Mouse (Mus musculus): ENCODE data around the gene Atp5h. TPM values are rescaled to one million over a fixed set of nuclear protein-coding genes. Genes with fewer than 3 reads are reported as not detected.

The Atp5h gene
- polyA plus RNA-seq, 1 experiment from 2014 or later = 1,518 TPM

DNA sequence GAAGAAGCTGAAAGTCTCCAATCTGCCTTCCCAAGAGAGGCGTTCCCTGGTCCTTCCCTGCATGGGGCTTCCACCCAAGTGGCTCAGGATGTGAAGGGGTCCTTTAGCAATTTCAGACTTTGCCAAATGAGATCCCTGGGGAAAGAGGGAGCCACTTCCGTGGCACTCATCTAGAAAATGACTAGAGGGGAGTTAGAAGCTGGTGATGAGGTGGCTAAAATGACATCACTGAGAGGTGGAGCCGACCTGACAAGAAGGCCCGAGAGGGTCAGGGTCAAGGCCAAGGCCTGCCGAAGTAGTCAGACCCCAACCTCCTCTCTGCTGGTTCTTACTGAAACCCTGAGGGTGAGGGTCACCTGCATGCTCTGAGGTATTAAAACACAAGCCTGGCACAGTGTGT, 36.9 kb downstream of the Atp5h start:
- Histone ChIP-seq H3K9me3 (replicated peaks; ENCODE audit: control insufficient read depth, low read length) (no peaks in the 10 kb centered on the region), H3K4me1 (ENCODE audit: control insufficient read depth, insufficient read depth, low read length) (peaks cover 27% of the 10 kb centered on the region), H3K4me2 (peak overlapping the region; percentile 75), H3K27me3 (ENCODE audit: control insufficient read depth, insufficient read depth, low read length) (peaks cover 15% of the 10 kb centered on the region; the same call in 1 of the 2 replicates), H3K9ac (ENCODE audit: low read depth, low read length) (peak overlapping the region; percentile 85), H3K4me3 (ENCODE audit: low read depth, low read length) (peak overlapping the region; percentile 78), H3K36me3 (ENCODE audit: control insufficient read depth, insufficient read depth, low read length) (no peaks in the 10 kb centered on the region), H3K27ac (ENCODE audit: low read depth, low read length) (no peak overlapping the region)
- no peak for ATAC-seq (replicated peaks; ENCODE audit: insufficient number of reproducible peaks, low FRiP score, low TSS enrichment)
- WGBS (ENCODE audit: insufficient replicate concordance) = 23% methylated on average over 5 of the region's 5 CpGs

DNA sequence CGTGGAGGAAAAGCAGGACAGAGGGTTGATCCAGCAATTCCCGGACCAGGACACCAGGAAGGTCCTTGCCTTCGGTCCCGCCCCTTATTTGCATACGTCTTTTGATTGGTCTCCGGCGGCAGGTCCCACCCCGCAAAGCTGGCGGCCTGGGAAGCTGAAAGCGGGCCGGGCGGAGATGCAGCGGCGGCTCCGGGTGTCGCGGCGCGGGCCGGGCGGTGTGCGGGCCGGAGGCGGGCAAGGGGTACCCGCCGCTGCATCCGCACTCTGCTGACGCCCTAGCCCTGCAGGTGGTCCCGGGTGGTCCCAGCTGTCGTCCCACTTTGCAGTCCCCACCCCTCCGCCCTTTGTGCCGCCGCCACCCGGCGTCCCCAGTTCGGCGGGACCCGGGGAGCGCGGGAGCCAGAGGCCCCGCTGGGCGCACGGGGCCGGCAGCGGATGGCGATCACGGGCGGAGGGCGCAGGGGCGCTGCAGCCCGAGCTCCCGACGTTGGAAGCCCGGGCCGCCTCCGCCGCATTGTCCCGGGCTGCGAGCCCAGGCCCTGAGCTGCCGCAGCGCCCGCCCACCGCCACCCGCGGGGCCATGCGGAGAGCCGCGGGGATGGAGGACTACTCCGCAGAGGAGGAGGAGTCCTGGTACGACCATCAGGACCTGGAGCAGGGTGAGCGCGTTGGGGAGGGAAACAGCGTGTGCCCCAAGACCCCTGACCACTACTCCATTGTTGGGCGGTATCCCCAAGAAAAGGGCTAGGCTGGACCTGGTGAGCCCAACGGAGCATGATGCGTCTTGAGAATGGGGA, 37.8 kb downstream of the Atp5h start, which contains the start of gene Cdr2l:
Gene Cdr2l, plus strand, starts transcription at position 174 of the 797 bp plus-strand sequence.
- Histone ChIP-seq H3K9ac (ENCODE audit: low read depth, low read length) (peak within 1 kb of the TSS; percentile 85), H3K27me3 (ENCODE audit: control insufficient read depth, insufficient read depth, low read length) (peaks cover 15% of the 10 kb centered on the region; the same call in 1 of the 2 replicates), H3K27ac (ENCODE audit: low read depth, low read length) (peak within 1 kb of the TSS; percentile 68), H3K4me1 (ENCODE audit: control insufficient read depth, insufficient read depth, low read length) (peaks cover 27% of the 10 kb centered on the region), H3K9me3 (replicated peaks; ENCODE audit: control insufficient read depth, low read length) (no peaks in the 10 kb centered on the region), H3K36me3 (ENCODE audit: control insufficient read depth, insufficient read depth, low read length) (no peaks in the 10 kb centered on the region), H3K4me2 (peak within 1 kb of the TSS; percentile 75), H3K4me3 (ENCODE audit: low read depth, low read length) (peak within 1 kb of the TSS; percentile 78)
- peak; percentile 83 for ATAC-seq (replicated peaks; ENCODE audit: insufficient number of reproducible peaks, low FRiP score, low TSS enrichment)
- under 1% methylated on average over 76 of the region's 76 CpGs for WGBS (ENCODE audit: insufficient replicate concordance)

DNA sequence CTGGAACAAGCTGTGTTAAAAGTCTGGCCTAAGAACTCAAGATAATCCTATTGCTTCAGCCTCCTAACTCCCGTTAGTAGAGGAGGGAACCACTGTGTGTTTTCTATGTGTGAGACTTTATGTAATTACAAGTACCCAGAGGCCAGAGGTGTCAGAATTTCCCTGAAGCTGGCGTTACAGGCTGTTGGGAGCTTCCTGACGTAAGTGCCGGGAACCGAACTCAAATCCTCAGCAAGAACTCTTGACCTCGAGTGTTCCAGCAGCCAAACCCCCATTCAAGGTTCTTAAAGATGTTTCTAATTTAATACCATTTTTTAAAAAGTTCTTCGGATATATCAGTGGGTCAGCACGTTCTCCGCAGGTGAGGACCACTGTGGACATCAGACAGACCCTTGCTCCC, 38.5 kb downstream of the Atp5h start:
- H3K27ac ChIP-seq (ENCODE audit: low read depth, low read length) = no peak overlapping the region
- peak overlapping the region; percentile 46; the same call in 1 of the 2 replicates for H3K9ac ChIP-seq (ENCODE audit: low read depth, low read length)
- peak overlapping the region; percentile 75 for H3K4me2 ChIP-seq
- peaks cover 27% of the 10 kb centered on the region for H3K4me1 ChIP-seq (ENCODE audit: control insufficient read depth, insufficient read depth, low read length)
- WGBS (ENCODE audit: insufficient replicate concordance) = 8% methylated on average over 9 of the region's 9 CpGs
- H3K9me3 ChIP-seq (replicated peaks; ENCODE audit: control insufficient read depth, low read length) = no peaks in the 10 kb centered on the region
- no peaks in the 10 kb centered on the region for H3K36me3 ChIP-seq (ENCODE audit: control insufficient read depth, insufficient read depth, low read length)
- H3K4me3 ChIP-seq (ENCODE audit: low read depth, low read length) = peak overlapping the region; percentile 78
- no peak for ATAC-seq (replicated peaks; ENCODE audit: insufficient number of reproducible peaks, low FRiP score, low TSS enrichment)
- peaks cover 18% of the 10 kb centered on the region; the same call in 1 of the 2 replicates for H3K27me3 ChIP-seq (ENCODE audit: control insufficient read depth, insufficient read depth, low read length)

DNA sequence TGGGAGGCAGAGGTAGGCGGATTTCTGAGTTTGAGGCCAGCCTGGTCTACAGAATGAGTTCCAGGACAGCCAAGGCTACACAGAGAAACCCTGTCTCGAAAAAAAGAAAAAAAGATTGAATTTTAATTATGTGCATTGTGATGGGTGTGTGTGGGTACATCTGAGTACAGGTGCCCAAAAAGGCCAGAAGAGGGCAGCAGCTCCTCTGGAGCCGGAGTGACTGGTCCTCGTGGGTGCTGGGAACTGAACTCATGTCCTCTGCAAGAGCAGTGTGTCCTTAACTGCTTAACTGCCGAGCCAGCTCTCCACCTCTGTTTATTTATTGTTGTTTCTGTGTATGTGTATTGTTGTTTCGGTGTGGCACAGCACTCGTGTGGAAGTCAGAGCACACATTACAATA, 41.9 kb downstream of the Atp5h start:
- no peak for ATAC-seq (replicated peaks; ENCODE audit: insufficient number of reproducible peaks, low FRiP score, low TSS enrichment)
- no peak overlapping the region for H3K4me3 ChIP-seq (ENCODE audit: low read depth, low read length)
- no peak overlapping the region for H3K27ac ChIP-seq (ENCODE audit: low read depth, low read length)
- no peaks in the 10 kb centered on the region for H3K36me3 ChIP-seq (ENCODE audit: control insufficient read depth, insufficient read depth, low read length)
- H3K27me3 ChIP-seq (ENCODE audit: control insufficient read depth, insufficient read depth, low read length) = peaks cover 28% of the 10 kb centered on the region
- no peak overlapping the region for H3K9ac ChIP-seq (ENCODE audit: low read depth, low read length)
- H3K4me1 ChIP-seq (ENCODE audit: control insufficient read depth, insufficient read depth, low read length) = peaks cover 12% of the 10 kb centered on the region
- H3K9me3 ChIP-seq (replicated peaks; ENCODE audit: control insufficient read depth, low read length) = no peaks in the 10 kb centered on the region
- H3K4me2 ChIP-seq = no peak overlapping the region
- 67% methylated on average over 7 of the region's 7 CpGs for WGBS (ENCODE audit: insufficient replicate concordance)

DNA sequence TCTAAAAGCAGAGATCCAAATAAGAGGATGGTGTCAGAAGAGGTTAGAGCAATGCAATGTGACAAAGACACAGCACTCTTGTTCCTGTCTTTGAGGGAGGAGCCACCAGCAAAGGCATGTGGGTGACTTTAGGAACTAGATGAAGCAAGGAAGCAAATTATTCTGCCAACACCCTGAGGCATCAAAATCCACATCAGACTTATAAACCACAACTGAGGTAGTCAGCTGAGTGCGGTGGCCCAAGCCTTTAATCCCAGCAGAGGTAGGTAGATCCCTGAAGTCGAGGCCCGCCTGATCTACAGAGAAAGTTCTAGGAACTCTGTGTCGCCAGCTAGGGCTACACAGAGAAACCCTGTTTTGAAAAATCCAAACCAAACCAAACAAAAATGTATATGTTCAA, 42.5 kb downstream of the Atp5h start:
- Histone ChIP-seq H3K4me1 (ENCODE audit: control insufficient read depth, insufficient read depth, low read length) (peaks cover 9% of the 10 kb centered on the region; the same call in 1 of the 2 replicates), H3K36me3 (ENCODE audit: control insufficient read depth, insufficient read depth, low read length) (no peaks in the 10 kb centered on the region), H3K27ac (ENCODE audit: low read depth, low read length) (no peak overlapping the region), H3K4me2 (no peak overlapping the region), H3K4me3 (ENCODE audit: low read depth, low read length) (no peak overlapping the region), H3K9ac (ENCODE audit: low read depth, low read length) (no peak overlapping the region), H3K27me3 (ENCODE audit: control insufficient read depth, insufficient read depth, low read length) (peaks cover 27% of the 10 kb centered on the region), H3K9me3 (replicated peaks; ENCODE audit: control insufficient read depth, low read length) (no peaks in the 10 kb centered on the region)
- 78% methylated on average over 4 of the region's 4 CpGs for WGBS (ENCODE audit: insufficient replicate concordance)
- ATAC-seq (replicated peaks; ENCODE audit: insufficient number of reproducible peaks, low FRiP score, low TSS enrichment) = no peak

DNA sequence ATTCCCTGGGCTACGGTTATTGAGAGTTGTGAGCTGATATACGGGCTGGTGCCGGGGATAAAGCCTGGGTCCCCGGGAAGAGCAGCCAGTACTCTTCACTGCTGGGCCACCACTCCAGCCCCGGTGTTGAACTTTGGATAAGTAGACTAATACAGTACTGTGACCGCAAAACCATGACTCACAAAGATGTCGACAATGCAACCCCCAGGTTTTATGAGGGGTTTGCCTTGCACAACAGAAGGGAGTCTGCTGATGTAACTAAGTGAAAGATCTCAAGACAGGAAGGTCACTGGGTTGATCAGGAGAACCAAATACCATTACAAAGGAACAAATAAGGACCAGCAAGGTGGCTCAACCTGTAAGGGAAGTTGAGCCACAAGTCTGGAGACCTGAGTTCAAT, 43.0 kb downstream of the Atp5h start:
- no peak overlapping the region for H3K27ac ChIP-seq (ENCODE audit: low read depth, low read length)
- H3K27me3 ChIP-seq (ENCODE audit: control insufficient read depth, insufficient read depth, low read length) = peaks cover 32% of the 10 kb centered on the region
- no peaks in the 10 kb centered on the region for H3K36me3 ChIP-seq (ENCODE audit: control insufficient read depth, insufficient read depth, low read length)
- peaks cover 9% of the 10 kb centered on the region; the same call in 1 of the 2 replicates for H3K4me1 ChIP-seq (ENCODE audit: control insufficient read depth, insufficient read depth, low read length)
- H3K9me3 ChIP-seq (replicated peaks; ENCODE audit: control insufficient read depth, low read length) = no peaks in the 10 kb centered on the region
- no peak for ATAC-seq (replicated peaks; ENCODE audit: insufficient number of reproducible peaks, low FRiP score, low TSS enrichment)
- H3K4me3 ChIP-seq (ENCODE audit: low read depth, low read length) = no peak overlapping the region
- WGBS (ENCODE audit: insufficient replicate concordance) = 59% methylated on average over 7 of the region's 7 CpGs
- H3K9ac ChIP-seq (ENCODE audit: low read depth, low read length) = no peak overlapping the region
- H3K4me2 ChIP-seq = no peak overlapping the region

DNA sequence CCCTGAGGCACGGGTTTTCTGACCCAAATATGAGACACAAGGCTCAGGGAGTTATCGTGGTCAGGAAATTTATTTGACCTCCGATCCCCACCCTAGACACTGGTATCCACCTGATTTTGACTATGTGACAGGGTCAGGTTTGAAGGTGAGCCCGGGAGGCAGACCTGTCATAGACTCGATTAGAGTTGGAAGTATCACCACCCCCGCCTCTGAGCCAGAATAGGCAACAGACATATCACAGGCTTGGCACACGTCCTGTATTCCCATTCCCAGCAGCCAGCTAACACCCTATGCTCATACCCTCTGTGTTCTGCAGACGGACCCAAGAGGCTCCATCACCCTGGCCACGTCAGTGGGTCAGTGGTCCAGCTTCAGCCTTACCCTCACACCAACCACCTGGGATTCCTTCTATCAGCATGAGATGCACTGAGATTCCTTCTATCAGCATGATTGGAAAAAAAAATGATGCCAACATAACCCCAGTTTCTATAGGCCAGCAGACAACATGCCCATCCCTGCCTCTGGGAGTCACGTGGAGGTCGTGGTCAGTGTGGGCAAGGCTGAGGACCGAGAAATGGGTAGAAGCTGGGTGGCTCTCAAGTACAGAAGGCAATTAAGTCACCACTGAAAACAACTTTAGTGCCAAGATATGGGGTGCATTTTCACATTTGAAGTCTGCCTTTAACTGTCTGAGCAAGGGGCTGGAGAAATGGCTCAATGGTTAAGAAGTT, 44.9 kb downstream of the Atp5h start:
- peaks cover 45% of the 10 kb centered on the region for H3K27me3 ChIP-seq (ENCODE audit: control insufficient read depth, insufficient read depth, low read length)
- no peak for ATAC-seq (replicated peaks; ENCODE audit: insufficient number of reproducible peaks, low FRiP score, low TSS enrichment)
- H3K4me1 ChIP-seq (ENCODE audit: control insufficient read depth, insufficient read depth, low read length) = peaks cover 7% of the 10 kb centered on the region; the same call in 1 of the 2 replicates
- no peaks in the 10 kb centered on the region for H3K9me3 ChIP-seq (replicated peaks; ENCODE audit: control insufficient read depth, low read length)
- no peaks in the 10 kb centered on the region for H3K36me3 ChIP-seq (ENCODE audit: control insufficient read depth, insufficient read depth, low read length)
- no peak overlapping the region for H3K27ac ChIP-seq (ENCODE audit: low read depth, low read length)
- H3K9ac ChIP-seq (ENCODE audit: low read depth, low read length) = no peak overlapping the region
- H3K4me3 ChIP-seq (ENCODE audit: low read depth, low read length) = peak overlapping the region; percentile 40; the same call in 1 of the 2 replicates
- 55% methylated on average over 12 of the region's 12 CpGs for WGBS (ENCODE audit: insufficient replicate concordance)
- H3K4me2 ChIP-seq = peak overlapping the region; percentile 74

DNA sequence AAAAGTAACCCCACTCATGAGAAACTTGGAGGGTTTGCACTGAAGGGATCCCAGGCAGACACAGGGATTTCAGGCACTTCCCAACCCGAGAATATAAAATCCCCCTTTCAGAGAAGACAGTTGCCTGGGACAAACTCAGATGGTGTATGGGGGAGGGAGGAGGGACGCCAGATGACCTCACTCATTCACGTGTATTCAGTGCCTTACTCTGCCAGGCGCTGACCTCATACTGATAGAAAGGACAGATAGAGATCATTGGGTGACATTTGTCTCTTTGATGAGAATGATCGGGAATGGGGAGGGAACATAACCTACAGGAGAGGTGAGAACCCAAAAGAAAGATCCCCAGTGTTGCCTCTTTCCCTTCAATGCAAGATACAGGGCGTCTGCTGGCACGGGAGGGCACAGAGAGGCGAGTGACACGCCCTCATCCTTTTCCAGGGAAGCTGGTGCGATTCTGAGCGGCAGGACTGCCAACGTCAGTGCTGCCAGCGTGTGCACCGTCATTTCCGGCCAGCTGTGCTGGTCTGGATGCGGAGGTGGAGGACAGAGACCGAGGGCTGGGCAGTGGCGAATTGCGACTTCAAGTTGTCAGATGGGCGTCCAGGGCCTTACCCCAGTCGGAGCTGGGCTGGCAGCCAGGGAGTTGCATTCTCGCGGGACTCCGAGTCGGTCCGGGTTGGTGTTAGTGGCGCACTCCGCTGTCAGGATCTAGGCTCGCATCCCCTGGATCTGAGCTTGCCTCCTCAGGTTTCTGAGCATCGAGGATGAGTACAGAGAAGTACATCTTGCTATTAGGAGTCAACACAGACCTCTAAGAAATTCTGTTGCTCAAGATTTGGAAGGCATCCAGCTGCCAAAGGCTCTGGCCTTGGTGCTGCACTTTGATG, 45.7 kb downstream of the Atp5h start:
- H3K4me2 ChIP-seq = peak overlapping the region; percentile 74
- H3K4me3 ChIP-seq (ENCODE audit: low read depth, low read length) = peak overlapping the region; percentile 40
- peaks cover 7% of the 10 kb centered on the region; the same call in 1 of the 2 replicates for H3K4me1 ChIP-seq (ENCODE audit: control insufficient read depth, insufficient read depth, low read length)
- peaks cover 50% of the 10 kb centered on the region for H3K27me3 ChIP-seq (ENCODE audit: control insufficient read depth, insufficient read depth, low read length)
- H3K9me3 ChIP-seq (replicated peaks; ENCODE audit: control insufficient read depth, low read length) = no peaks in the 10 kb centered on the region
- H3K27ac ChIP-seq (ENCODE audit: low read depth, low read length) = no peak overlapping the region
- no peaks in the 10 kb centered on the region for H3K36me3 ChIP-seq (ENCODE audit: control insufficient read depth, insufficient read depth, low read length)
- no peak; the same call in 1 of the 2 replicates for ATAC-seq (replicated peaks; ENCODE audit: insufficient number of reproducible peaks, low FRiP score, low TSS enrichment)
- 3% methylated on average over 30 of the region's 30 CpGs for WGBS (ENCODE audit: insufficient replicate concordance)
- peak overlapping the region; percentile 63; the same call in 1 of the 2 replicates for H3K9ac ChIP-seq (ENCODE audit: low read depth, low read length)
